Mouse (Mus musculus): Measurements from ENCODE around the gene Carmil2.

- 0 out of 2 replicates have a peak, but pooled peaks have one; percentile 12 for TF ChIP-seq POLR2A (IDR thresholded peaks at IDR 0.05; ENCODE audit: insufficient read depth, low read depth, low read length)
- TF ChIP-seq CTCF (IDR thresholded peaks at IDR 0.05) = peak; percentile 89
These were observed 28.1 kb downstream of the Carmil2 start for GRCm38 (mm10) chr8:105714139-105714538.

Data from heart, adult 2 months (tissue).